Mouse (Mus musculus): ENCODE data around the gene Bach2. TPM values are rescaled to one million over a fixed set of nuclear protein-coding genes. Genes with fewer than 3 reads are reported as not detected.

Bach2 gene
- polyA plus RNA-seq, 1 experiment from 2014 or later = 5.9 TPM

- WGBS = 69% methylated on average over 9 of the region's 9 CpGs
- H3K9me3 ChIP-seq (replicated peaks; ENCODE audit: low read length) = no peaks in the 10 kb centered on the region
- no peaks in the 10 kb centered on the region for H3K36me3 ChIP-seq (ENCODE audit: insufficient read depth, low read length)
- H3K4me1 ChIP-seq (replicated peaks; ENCODE audit: insufficient read depth, low read length) = peaks cover 16% of the 10 kb centered on the region
- 0 out of 2 replicates have a peak overlapping the region, but pooled peaks have one; percentile 28 for H3K9ac ChIP-seq (ENCODE audit: low read depth, low read length)
- ATAC-seq (replicated peaks; ENCODE audit: low FRiP score, low read depth) = no peak
- no peak for DNase-seq (ENCODE audit: low spot score)
- TF ChIP-seq CTCF (IDR thresholded peaks at IDR 0.05; ENCODE audit: low read depth) = no peak
- no peaks in the 10 kb centered on the region for H3K27me3 ChIP-seq (ENCODE audit: insufficient read depth, low read length)
- H3K4me2 ChIP-seq (ENCODE audit: low read length) = peak overlapping the region; percentile 49
- H3K4me3 ChIP-seq (replicated peaks; ENCODE audit: low read depth, low read length) = no peak overlapping the region
- no peak overlapping the region for H3K27ac ChIP-seq
These were observed 291.9 kb downstream of the Bach2 start for GRCm38 (mm10) chr4:32530421-32530920.

GRCm38 (mm10) chr4:32530921-32531846, 292.6 kb downstream of the Bach2 start:
- peak overlapping the region; percentile 12 for H3K4me3 ChIP-seq (replicated peaks; ENCODE audit: low read depth, low read length)
- ATAC-seq (replicated peaks; ENCODE audit: low FRiP score, low read depth) (peak; percentile 75), DNase-seq (ENCODE audit: low spot score) (peak; percentile 83)
- peak overlapping the region; percentile 49 for H3K4me2 ChIP-seq (ENCODE audit: low read length)
- peaks cover 16% of the 10 kb centered on the region for H3K4me1 ChIP-seq (replicated peaks; ENCODE audit: insufficient read depth, low read length)
- TF ChIP-seq CTCF (IDR thresholded peaks at IDR 0.05; ENCODE audit: low read depth) = no peak
- 0 out of 2 replicates have a peak overlapping the region, but pooled peaks have one; percentile 28 for H3K9ac ChIP-seq (ENCODE audit: low read depth, low read length)
- H3K27me3 ChIP-seq (ENCODE audit: insufficient read depth, low read length) = no peaks in the 10 kb centered on the region
- 13% methylated on average over 28 of the region's 28 CpGs for WGBS
- no peaks in the 10 kb centered on the region for H3K9me3 ChIP-seq (replicated peaks; ENCODE audit: low read length)
- H3K27ac ChIP-seq = no peak overlapping the region
- H3K36me3 ChIP-seq (ENCODE audit: insufficient read depth, low read length) = no peaks in the 10 kb centered on the region

- peaks cover 22% of the 10 kb centered on the region for H3K4me1 ChIP-seq (replicated peaks; ENCODE audit: insufficient read depth, low read length)
These were observed 293.5 kb downstream of the Bach2 start for GRCm38 (mm10) chr4:32532079-32532478.

GRCm38 (mm10) chr4:32533735-32534134, 295.1 kb downstream of the Bach2 start:
- 78% methylated on average over 7 of the region's 7 CpGs for WGBS
- no peak overlapping the region for H3K27ac ChIP-seq
- H3K4me1 ChIP-seq (replicated peaks; ENCODE audit: insufficient read depth, low read length) = peaks cover 22% of the 10 kb centered on the region
- no peak for ATAC-seq (replicated peaks; ENCODE audit: low FRiP score, low read depth)
- no peak for DNase-seq (ENCODE audit: low spot score)
- no peaks in the 10 kb centered on the region for H3K27me3 ChIP-seq (ENCODE audit: insufficient read depth, low read length)
- H3K9me3 ChIP-seq (replicated peaks; ENCODE audit: low read length) = no peaks in the 10 kb centered on the region
- no peak overlapping the region for H3K4me3 ChIP-seq (replicated peaks; ENCODE audit: low read depth, low read length)
- no peak overlapping the region for H3K9ac ChIP-seq (ENCODE audit: low read depth, low read length)
- no peak overlapping the region for H3K4me2 ChIP-seq (ENCODE audit: low read length)
- H3K36me3 ChIP-seq (ENCODE audit: insufficient read depth, low read length) = no peaks in the 10 kb centered on the region
- no peak for TF ChIP-seq CTCF (IDR thresholded peaks at IDR 0.05; ENCODE audit: low read depth)

More at GRCm38 (mm10) chr4:32532079-32532478, 293.5 kb downstream of the Bach2 start:
- DNase-seq (ENCODE audit: low spot score) = no peak
- no peak for ATAC-seq (replicated peaks; ENCODE audit: low FRiP score, low read depth)
- H3K27me3 ChIP-seq (ENCODE audit: insufficient read depth, low read length) = no peaks in the 10 kb centered on the region
- 61% methylated on average over 8 of the region's 8 CpGs for WGBS
- H3K4me2 ChIP-seq (ENCODE audit: low read length) = no peak overlapping the region; the same call in 1 of the 2 replicates
- H3K4me3 ChIP-seq (replicated peaks; ENCODE audit: low read depth, low read length) = no peak overlapping the region
- H3K9me3 ChIP-seq (replicated peaks; ENCODE audit: low read length) = no peaks in the 10 kb centered on the region
- H3K36me3 ChIP-seq (ENCODE audit: insufficient read depth, low read length) = no peaks in the 10 kb centered on the region
- no peak overlapping the region for H3K9ac ChIP-seq (ENCODE audit: low read depth, low read length)
- no peak for TF ChIP-seq CTCF (IDR thresholded peaks at IDR 0.05; ENCODE audit: low read depth)
- no peak overlapping the region for H3K27ac ChIP-seq

- no peaks in the 10 kb centered on the region for H3K9me3 ChIP-seq (replicated peaks; ENCODE audit: low read length)
- H3K9ac ChIP-seq (ENCODE audit: low read depth, low read length) = no peak overlapping the region
- no peak for ATAC-seq (replicated peaks; ENCODE audit: low FRiP score, low read depth)
- H3K27me3 ChIP-seq (ENCODE audit: insufficient read depth, low read length) = no peaks in the 10 kb centered on the region
- H3K27ac ChIP-seq = no peak overlapping the region
- no peak for TF ChIP-seq CTCF (IDR thresholded peaks at IDR 0.05; ENCODE audit: low read depth)
- H3K4me2 ChIP-seq (ENCODE audit: low read length) = no peak overlapping the region
- H3K36me3 ChIP-seq (ENCODE audit: insufficient read depth, low read length) = no peaks in the 10 kb centered on the region
- 87% methylated on average over 7 of the region's 7 CpGs for WGBS
- H3K4me3 ChIP-seq (replicated peaks; ENCODE audit: low read depth, low read length) = no peak overlapping the region
- peaks cover 18% of the 10 kb centered on the region for H3K4me1 ChIP-seq (replicated peaks; ENCODE audit: insufficient read depth, low read length)
- no peak for DNase-seq (ENCODE audit: low spot score)
These were observed 297.0 kb downstream of the Bach2 start for GRCm38 (mm10) chr4:32535626-32536025.

GRCm38 (mm10) chr4:32536870-32537508, 298.4 kb downstream of the Bach2 start:
- 55% methylated on average over 8 of the region's 8 CpGs for WGBS
- TF ChIP-seq CTCF (IDR thresholded peaks at IDR 0.05; ENCODE audit: low read depth) = peak; percentile 14; the same call in 1 of the 2 replicates
- Histone ChIP-seq H3K4me1 (replicated peaks; ENCODE audit: insufficient read depth, low read length) (peaks cover 8% of the 10 kb centered on the region; the same call in 1 of the 2 replicates), H3K27me3 (ENCODE audit: insufficient read depth, low read length) (no peaks in the 10 kb centered on the region), H3K4me2 (ENCODE audit: low read length) (no peak overlapping the region), H3K36me3 (ENCODE audit: insufficient read depth, low read length) (no peaks in the 10 kb centered on the region), H3K9ac (ENCODE audit: low read depth, low read length) (no peak overlapping the region), H3K4me3 (replicated peaks; ENCODE audit: low read depth, low read length) (no peak overlapping the region), H3K27ac (no peak overlapping the region), H3K9me3 (replicated peaks; ENCODE audit: low read length) (no peaks in the 10 kb centered on the region)
- no peak for ATAC-seq (replicated peaks; ENCODE audit: low FRiP score, low read depth)
- DNase-seq (ENCODE audit: low spot score) = no peak
